Mouse (Mus musculus) ZHBTc4 (cell line): ENCODE measurements at regions not wholly inside any gene's neighbourhood (a gene's known extent, or its start where the extent isn't known, plus 50 kb on each side); places are given as distances from the start of the nearest gene placed in this dataset.

Experiments used
- DNase-seq: peaks from one replicate; pipeline ENCODE4 v3.0.0-alpha.2; 2011; ENCODE audit warnings: low read depth, low spot score

DNA sequence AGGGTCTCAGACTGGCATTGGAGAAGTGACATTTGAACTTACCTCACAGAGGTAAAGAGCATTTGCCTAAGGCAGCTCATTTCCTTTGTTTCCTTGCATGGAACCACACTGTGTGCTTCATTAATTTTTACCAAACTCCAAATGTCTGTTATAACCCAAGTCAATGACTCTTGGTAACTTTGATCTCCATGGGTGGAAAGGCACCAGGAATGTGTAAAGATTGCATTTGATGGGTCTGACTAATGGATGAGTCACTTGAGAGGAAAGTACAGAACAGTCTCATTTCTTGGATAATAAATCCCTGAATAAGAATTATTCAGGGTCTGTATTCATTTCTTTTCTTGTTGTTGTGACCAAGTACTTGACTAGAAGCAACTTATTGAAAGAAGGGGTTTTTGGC, 97.3 kb upstream of the Rab11fip2 start:
- DNase-seq = no peak

DNA sequence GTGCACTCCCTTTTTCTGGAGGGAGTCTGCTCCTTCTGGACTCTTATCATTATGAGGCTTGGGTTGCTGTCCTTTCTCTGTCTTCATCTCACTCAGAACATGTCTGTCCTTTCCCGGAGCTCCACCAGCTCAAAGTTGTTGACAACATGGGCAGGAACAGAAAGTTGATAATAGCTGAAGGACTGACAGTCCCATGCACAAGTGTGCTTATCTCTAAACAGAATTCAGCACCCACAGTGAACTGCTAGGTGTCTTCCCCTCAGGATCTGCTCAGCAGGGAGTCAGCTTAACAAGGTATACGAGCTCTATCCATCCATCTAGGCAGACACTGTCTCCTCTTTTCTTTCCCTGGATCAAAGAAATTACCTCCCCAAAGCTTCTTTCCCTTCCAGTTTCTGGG, 89.2 kb upstream of the Rab11fip2 start:
- DNase-seq = no peak

DNA sequence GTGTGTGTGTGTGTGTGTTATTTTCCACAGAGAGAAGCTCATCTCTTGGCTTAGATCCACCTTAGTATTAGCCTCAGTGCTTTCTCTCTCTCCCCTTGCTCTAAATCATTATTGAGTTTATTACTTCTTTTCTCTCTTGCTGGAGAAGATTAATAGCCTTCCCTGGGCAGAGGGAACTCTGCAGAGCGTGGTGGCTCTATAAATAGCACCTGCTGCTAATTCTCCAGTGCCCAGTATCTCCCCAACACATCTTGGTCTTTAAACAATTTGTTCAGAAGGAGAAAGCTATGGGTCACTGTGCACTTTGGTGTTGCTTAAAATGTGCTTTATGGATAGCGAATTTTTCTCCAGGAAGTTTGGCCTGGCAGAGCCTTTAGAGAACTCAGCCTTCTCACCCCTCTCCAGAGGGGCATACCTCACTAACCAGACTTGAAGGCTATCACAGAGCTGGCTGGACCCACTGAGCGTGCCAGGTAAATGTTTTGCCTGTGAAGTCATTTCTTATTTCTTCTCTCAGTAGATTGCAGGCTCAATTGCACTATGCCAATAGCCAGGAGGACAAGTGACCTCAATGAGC, 86.8 kb upstream of the Rab11fip2 start:
- no peak for DNase-seq

DNA sequence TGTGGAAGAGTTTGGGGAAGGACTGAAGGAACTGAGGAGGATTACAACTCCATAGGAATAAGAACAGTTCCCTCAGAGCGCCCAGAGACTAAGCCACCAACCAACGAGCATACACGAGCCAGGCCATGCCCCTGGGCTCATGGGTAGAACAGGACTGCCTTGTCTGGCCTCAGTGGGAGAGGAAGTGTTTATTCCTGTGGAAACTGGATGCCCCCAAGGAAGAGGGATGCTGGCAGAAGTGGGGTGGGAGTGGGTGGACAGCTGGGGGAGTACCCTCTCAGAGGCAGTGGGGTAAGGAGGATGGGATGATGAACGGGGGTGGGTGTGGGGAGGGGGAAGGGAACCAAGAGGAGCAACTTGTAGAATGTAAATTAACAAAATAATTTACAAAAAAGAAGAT, 86.3 kb upstream of the Rab11fip2 start:
- no peak for DNase-seq

DNA sequence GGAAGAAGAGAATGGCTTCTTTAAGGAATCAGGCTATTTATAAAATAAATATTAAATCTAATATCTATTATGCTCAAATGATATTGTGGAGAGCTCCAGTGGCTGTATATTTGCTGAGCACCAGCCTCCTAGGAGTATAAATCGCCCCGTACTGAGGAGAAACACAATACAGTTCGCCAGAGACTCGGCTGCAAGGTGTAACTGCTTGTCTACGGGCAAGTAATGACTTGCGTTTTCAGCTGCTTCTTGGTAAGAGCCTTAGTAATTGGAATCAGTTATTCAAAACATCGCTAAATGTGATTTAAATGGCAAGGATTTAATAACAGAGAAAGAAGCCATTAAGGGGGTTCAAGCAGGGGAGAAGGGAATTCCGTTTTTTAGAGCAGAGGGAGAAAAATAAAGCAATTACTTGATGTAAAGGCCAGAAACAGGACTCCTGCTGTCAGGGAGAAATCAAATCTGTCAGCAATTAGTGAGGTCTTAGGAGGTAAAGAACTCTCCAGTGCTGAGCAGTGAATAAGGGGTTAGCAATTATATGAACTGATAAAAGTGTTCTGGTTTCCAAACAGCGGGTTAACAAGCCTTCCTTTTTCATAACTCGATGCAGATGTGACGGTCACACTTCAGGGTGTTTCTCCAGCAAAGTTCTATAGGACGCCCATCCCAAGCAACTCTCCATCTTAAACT, 72.3 kb upstream of the Rab11fip2 start:
- DNase-seq = no peak

DNA sequence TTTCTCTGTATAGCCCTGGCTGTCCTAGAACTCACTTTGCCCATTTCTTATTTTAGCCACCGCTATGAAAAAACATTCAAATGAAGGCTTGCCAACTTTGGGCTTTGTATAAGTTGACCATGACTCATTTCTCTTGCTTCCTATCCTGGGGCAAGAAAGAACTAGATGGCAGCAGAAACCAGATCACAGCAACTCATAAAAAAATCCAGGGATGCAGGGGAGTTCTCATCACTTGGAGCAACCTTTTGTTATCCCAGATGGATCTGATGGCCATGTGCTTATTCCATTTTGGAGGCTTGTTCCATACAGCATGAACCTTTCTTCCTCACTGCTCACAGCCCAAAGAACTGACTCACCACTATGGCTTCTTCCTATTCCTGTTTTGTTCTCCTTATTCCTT, 52.1 kb upstream of the Rab11fip2 start:
- DNase-seq = no peak
